Mouse (Mus musculus): ENCODE data around the gene Hlcs.

Hlcs gene

DNA sequence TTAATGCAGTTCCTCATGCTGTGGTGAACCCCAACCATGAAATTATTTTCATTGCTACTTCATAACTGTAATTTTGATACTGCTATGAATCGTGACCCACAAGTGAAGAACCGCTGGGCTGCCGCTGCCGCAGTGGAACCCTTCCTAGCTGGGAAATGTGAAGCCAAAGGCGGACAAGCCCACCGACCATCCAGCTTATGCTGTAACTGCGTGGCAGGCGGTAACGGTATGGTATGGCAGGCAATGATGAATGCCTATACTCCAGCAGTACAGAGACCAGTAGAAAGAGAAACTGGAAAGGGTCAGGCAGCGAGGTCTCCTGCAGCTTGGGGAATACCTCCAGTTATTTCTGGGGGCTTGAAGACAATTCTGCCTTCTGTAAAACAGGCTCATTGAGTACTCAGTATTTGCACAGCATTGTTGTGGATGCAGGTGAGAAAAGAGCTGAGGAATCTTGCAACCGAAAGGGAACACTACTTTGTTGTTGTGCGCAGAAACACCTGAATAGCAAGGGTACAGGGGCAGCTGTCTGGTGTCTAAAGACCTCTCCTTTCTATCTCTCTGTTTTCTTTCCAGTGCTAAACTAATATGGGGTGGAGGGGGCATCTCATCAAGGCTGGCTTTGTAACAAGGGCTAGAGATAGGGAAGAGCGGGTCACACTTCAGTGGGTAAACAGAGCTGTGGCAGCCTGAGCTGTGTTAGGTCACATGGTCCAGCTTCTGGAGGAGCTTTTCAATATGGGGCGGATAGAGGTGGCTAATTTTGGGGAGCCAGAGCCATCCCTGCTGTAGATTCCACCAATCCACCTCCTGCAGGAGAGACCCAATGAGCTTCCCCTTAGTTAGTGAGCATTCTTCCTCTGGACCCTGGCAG is 224.3 kb downstream of the Hlcs start:
- no peak for DNase-seq

DNA sequence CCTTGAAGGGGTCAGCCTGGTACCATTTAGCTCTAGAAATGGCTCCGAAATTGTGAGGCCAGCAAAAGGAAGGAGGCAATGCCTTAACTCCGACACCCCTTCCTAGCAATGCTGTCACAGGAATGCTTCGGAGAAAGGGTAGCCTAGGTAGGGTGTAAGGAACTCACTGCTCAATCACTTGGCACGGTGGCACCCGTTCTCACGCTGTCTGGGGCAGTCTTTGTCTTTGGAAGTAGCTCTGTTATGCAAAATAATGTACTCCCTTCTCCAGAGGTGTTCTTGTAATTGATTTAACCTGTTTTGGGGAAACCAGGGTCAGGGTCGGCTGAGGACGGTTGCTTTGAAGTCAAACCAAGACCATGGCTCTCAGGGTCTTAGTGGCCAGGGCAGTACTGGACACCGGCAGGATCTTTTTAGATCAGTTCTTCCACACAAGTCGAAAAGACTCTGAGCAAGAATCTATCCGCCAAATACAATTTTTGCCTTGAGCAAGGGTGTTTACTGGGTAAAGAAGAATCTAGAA is 225.1 kb downstream of the Hlcs start:
- DNase-seq: no peak

DNA sequence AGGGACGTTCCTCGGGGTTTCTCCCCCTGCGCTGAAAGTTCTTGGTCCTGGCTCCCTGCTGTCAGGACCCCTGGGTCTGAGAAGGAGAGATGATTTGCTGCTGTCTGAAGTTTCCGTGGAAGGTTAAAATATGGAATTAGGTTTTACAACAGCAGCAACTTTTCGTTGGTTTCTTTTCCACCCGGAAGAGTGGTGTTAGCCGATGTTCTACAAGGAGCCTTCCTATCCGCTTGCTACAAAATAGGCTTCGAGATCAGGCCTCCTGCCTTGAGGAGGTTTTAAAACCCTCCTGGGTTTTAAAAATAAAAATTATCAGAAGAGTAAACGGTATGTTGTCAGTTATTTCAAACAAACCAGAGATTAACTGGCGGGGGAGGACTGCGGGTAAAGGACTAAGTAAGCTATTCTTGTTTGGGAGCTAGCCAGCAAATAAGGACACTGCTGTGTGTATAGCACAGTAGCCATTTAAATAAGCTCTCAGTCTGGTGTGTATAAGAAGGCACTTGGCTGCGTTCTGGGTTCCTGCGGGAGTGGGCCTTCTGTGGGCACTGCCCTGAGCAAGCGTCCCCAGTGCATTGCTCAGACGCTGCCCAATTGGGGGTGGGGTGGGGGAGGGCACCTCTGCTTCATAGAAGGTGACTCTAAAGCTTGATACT is 225.7 kb downstream of the Hlcs start:
- no peak for DNase-seq

DNA sequence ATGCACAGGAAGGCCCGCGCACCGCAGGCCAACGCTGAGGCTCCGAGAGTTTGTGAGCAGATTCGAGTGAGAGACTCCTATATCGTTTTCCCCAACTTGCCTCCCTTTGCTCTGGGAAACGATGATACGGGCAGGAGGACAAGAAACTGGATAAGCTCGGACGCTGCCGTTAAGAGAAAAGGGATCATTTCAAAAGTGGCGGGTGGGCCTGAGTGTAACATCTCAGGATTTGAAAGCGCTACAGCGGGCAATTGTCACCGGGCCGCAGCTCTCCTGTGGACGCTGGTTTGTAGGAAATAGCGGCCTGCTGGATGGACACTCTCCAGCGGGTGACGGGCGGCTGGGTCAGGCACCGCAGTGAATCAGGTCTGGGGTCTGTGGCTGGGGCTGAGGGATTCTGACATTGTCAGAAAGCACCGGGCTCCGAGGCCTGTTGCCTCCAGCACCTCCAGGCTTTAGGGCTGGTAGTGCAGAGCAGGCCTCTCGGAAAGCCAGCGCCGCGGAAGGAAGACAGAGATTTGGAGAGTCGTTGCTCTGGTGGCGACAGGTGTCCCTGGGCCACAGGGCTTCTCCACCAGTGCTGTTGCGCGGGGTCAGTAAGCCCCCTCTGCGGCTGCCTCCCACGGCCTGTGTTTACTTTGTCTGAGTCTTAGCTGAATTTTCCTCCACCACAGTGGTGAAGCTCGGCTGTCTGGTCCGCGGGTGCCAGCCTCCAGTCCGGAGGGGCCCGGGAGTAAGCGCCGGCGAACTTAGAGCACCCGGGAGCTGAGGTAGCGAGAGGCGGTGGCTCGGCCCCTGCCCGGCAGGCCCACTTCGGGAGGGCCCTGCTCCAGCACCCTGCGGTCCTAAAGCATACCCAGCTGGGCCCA is 226.4 kb downstream of the Hlcs start:
- DNase-seq: no peak

DNA sequence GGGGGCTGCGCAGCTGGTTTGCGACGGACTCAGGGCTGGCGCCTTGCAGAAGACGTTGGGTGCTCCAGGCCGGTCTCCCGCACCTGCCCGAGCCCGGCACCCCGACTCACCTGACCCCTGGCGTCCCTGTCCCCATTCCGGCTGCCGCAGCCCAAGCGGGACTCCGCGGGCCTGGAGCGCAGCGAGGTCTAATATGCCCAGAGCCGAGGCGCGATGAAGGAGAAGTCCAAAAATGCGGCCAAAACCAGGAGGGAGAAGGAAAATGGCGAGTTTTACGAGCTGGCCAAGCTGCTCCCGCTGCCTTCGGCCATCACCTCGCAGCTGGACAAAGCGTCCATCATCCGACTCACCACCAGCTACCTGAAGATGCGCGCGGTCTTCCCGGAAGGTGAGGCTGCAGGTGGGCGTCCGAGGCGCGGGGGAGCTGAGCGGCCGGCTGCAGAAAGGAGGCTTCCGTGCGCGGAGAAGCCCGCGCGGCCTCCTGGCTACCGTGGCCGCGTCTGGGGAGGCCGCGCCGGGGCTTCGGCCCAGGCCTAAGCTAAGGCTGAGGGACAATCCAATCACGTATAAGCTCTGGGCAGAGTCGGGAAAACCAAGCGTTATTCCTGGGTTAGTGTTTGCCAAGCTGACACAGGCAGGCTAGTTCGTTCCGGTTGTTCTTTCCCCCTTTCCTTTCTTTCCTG is 227.6 kb downstream of the Hlcs start:
- DNase-seq: no peak

DNA sequence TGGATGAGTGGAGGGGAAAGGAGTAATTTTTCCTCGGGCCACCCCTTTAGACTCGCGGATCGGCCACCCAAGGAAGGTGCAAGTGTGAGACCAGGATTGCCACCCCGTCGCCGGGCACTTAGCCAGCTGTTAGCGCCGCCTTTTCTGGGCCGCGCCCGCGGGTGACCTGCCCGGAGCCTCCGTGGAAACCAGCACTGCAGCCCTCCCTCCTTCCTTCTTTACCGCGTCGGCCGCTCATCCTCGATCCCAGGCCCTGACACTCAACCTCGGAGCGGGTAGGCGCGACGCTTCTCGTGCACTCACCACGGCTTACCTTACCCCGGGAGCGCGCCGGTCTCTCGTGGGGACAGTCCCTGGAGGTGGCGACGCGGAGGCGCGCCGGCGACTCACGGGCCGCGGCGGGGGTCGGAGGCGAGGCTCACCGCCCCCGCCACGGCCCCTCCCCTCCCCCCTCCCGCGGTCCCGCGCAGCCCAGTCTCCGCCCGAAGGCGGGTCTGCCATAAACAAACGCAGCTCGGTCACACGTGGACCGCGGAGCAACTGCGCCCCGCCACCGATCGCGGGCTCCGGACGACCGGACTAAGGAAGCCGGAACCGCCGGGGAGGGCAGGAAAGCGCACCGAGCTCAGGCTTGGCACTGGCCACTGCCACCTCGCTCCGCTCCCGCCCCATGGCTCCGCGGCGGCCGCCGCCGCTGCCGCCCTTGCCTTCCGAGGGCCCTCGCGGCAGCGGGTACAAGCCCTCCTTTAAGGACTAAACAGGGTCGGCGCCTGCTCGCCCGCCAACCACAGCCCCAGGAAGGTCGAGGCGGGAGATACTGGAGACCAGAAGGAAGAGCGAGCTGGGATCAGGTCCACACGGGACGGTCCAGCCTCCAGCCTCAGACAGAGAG is 228.4 kb downstream of the Hlcs start, which contains the start of gene Sim2:
Gene Sim2 (plus strand): TSS at position 221 of the 892 bp plus-strand sequence.
- no peak for DNase-seq

DNA sequence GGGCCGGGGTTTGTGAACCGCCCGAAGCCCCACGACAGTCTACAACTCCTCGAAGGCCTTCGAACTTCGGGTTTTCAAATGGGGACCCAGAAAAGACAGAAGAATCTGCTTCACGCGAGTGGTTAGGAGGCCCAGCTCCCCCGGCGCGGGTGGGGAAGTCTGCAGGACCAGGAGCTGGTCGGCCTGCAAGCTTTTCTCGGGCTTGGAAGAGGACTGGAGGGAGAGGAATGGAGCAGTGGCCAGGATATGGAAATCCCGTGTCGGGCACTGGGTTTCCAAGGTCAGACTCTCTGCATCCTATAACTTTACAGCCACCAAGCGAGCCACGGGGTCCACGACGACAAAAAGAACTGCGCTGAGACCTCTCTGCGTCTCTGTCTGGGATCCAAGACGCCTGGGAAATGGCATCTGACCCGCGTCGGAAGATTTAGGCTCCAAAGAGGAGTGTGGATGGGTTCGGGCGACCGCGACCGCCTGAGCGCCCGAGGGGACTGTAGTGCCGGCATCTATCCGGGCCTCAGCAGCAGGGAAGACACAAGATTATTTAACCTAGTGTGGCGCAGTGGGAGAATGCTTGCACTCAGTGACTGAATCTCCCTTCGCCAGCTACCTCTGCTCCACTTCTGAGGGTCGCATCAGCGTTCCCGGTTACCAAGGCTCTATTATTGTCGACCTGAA is 229.4 kb downstream of the Hlcs start:
- no peak for DNase-seq

DNA sequence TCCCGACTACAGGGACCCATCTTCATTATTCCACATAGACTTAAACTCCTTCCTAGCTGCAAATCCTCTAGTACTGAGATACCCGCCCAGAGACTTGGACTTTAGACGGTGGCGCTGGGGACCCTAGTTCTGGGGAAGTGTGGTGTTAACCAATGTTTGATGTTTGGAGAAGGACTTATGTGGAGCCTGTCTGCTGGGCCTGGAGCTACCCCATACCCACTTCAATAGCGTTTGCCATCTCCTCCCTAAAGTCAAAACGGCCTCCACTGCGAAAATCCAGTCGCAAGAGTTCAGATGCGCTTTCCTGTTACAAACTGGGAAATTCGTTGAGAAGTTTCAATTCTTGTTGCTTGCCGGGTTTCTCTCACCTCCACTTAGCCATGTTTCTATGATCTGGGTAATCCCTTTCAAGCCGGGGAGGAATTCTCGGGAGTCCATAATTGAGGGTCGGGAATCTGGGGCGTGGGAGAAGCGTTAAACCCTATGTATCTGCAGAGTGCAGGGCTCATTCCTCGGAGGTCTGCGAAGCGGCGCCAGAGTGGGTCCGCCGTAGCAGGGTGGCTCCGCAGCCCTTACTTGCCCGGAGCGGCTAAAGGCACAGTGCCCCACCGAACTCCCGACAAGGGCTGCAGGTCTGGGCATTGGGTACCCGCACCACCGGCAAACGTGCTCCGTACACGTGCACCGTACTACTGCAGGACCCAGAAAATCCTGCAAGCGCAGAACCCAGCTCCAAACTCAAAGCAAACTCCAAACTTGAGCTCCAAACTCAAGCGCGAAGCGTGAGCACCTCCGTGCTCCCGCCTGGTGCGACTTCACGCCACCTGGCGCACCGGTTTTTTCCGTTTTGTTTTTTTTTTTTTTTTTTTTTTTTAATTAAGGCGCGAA is 230.2 kb downstream of the Hlcs start:
- DNase-seq: no peak

DNA sequence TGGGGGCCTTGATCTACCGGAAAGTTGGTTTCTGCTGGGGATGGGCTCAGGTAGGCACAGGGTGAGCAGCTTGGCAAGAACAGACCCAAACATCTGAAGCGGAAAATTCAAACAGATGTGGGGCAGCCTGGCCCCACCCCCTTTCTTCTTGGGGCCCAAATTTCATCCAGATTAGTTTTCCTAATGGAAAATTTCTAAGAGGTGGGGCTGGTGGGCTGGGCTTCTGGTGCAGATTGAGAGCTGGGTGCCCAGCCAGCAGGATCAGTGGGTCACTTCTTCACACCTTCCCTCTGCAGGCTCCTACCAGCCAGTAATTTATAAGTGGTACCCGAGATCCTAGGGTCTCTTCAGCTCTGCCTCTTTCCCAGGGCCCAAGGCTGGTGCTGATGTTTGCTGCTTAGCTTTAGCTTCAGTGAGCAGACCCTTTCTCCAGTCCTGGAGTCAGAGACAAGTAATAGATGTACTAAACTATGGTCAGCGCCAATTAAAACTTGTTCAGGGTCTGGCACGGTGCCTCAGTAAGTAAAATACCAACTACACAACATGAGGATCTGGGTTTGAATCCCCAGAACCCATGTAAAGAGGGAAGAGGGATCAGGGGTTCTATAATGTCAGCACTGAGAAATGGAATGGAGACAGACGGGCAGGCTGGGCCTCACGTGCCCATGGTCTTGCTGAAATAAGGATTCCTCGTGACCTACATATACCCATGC is 231.2 kb downstream of the Hlcs start:
- DNase-seq: no peak

DNA sequence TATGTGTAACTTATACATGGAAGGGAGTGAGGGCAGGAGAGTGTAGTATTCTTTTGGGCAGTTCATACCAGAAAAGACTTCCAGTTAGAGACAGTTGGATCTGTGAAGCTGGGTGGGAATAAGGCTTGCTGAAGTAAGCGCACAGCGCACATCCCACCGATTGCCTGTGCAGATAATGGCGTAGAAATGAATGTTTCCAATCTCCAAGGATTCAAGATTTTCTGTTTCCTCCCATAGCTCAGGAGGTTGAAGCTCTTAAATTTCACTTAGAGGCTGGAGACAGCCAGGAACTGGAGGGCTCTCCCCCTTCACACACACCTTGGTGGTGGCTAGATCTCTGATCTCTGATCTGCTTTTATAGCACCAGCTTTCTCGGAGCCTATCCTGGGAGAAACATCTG is 231.8 kb downstream of the Hlcs start:
- DNase-seq: no peak

DNA sequence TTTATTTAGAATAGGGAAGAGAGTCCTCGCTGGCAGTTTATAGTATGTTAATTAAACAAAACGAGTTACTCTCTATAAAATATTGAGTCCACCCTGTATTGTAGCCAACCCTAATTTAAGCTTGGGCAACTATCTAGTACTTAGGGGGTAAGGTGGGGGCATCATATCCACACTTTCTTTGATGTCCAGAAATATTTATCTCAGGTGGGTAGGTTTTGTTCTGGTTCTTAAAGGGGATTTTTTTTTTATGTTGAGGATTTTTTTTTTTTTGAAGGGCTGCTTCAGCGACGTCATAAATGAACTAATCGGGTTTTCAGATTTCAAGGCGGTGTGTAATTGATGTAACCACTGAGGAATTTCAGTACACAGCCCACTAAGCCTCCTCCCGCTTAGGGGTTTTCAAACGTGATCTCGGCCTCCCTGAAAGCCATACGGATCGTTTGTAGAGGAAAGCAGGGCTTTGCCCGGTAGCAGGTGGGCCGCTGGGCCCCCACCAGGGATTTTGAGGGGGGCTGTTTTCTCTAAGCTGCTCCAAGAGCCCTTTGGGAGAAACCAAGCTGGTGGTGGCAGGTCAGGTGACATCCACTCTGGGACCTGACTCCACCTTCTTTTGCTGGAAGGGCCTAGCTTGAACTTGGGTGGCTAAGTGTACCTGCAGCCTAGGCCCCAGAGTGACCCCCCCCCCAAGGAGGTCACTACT is 233.4 kb downstream of the Hlcs start:
- no peak for DNase-seq

DNA sequence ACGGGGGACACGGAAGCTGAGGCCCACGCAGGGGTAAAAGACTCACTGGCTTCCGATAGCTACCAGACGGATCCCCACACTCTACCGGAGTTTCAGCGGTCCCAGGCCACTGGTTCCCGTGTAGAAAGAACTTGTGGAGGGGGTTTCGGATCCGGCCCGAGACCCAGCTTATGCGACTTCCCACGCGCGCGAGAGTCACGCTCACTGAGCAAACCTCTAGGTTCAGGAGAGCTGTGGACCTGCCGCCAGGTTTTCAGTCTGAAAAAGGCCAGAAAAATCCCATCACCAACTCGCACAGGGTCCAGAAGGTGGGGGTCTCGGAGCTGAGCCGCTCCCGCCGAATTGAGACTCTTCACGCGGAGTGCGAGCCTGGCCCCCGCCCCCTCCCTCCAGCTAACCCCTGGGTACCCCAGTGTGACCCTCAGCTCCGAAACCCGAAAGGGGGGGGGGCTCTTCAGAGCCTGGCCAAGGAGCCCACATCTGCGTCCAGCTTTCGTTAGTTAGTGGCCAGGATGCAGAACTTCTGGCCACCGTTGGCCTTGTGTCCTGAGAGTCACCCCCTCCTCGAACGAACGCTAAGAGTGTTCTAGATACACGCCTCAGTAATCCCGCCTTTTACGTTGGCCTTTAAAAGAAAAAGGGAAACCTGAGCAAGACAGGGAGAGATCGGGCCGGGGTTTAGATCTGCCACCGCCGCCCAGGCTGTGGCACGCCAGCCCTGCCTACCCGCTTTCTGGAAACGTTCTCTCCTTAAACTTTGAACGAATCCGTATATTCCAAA is 234.1 kb downstream of the Hlcs start:
- DNase-seq: no peak
